Mouse (Mus musculus): ENCODE data around the gene Yod1.

DNA sequence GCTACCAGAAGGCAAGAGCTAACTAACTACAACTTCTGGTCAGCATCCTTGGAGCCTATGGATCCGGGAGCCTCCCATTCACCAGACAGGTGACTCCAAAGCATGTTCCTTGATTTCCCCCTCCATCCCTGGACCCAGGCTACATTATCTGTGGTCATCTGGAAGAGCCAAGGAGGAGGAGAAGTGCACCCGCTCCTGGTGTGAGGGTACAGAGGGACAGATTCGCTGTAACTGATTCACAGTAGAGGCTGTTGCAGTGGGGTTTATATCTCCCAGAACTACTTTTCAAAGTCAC is 962 bp upstream of the Yod1 start:
- TF ChIP-seq POLR2A (IDR thresholded peaks at IDR 0.05; ENCODE audit: control insufficient read depth, extremely low read depth, insufficient read depth, low read length, poor library complexity) (no peak), CTCF (IDR thresholded peaks at IDR 0.05; ENCODE audit: borderline replicate concordance, control insufficient read depth, extremely low read depth, insufficient read depth, low read length, poor library complexity) (no peak)

Data from thymus, adult 2 months (tissue).